Mouse (Mus musculus) regulatory T cell (primary cell): ENCODE measurements around the gene Afap1.

Experiments used
- in situ Hi-C: fragments of 300-600 bp; cut with MboI, MseI; formaldehyde crosslinking; loops from one replicate; pipeline ENCODE4 v1.15.1; 2025; ENCODE audit warnings: high pct_unique_total_duplicates

Gene Afap1

GRCm38 (mm10) chr5:35893093-35893804 lies at the start of gene Afap1:
Gene Afap1 (plus strand): TSS chr5:35893319.
- in situ Hi-C loops = no loop called here

- in situ Hi-C loops = no loop called here
Measured at GRCm38 (mm10) chr5:35851485-35851884, 41.6 kb upstream of the Afap1 start.

GRCm38 (mm10) chr5:35853463-35853862 lies 39.7 kb upstream of the Afap1 start:
- in situ Hi-C loops = no loop called here

- in situ Hi-C loops = loop anchor here (5.0 kb wide), 1 partner anchor 59 kb away; no protein-coding TSS in a partner anchor
Measured at GRCm38 (mm10) chr5:35856245-35856644, 36.9 kb upstream of the Afap1 start.

GRCm38 (mm10) chr5:35858069-35858468 lies 35.0 kb upstream of the Afap1 start:
- in situ Hi-C loops = loop anchor here (5.0 kb wide), 1 partner anchor 61 kb away; no protein-coding TSS in a partner anchor

- in situ Hi-C loops = no loop called here
Measured at GRCm38 (mm10) chr5:35861456-35861855, 31.7 kb upstream of the Afap1 start.

- in situ Hi-C loops = loop anchor here (5.0 kb wide), 1 partner anchor 102 kb away; no protein-coding TSS in a partner anchor
Measured at GRCm38 (mm10) chr5:35869973-35870372, 23.1 kb upstream of the Afap1 start.

GRCm38 (mm10) chr5:35870408-35871012 lies 22.6 kb upstream of the Afap1 start:
- in situ Hi-C loops = no loop called here

GRCm38 (mm10) chr5:35873382-35873781 lies 19.7 kb upstream of the Afap1 start:
- in situ Hi-C loops = no loop called here

- in situ Hi-C loops = no loop called here
Measured at GRCm38 (mm10) chr5:35876236-35876635, 16.9 kb upstream of the Afap1 start.

GRCm38 (mm10) chr5:35879199-35879598 lies 13.9 kb upstream of the Afap1 start:
- in situ Hi-C loops = no loop called here

- in situ Hi-C loops = loop anchor here (10.0 kb wide), 1 partner anchor 788 kb away; no protein-coding TSS in a partner anchor
Measured at GRCm38 (mm10) chr5:35882391-35882790, 10.7 kb upstream of the Afap1 start.

- in situ Hi-C loops = loop anchor here (10.0 kb wide), 1 partner anchor 789 kb away; no protein-coding TSS in a partner anchor
Measured at GRCm38 (mm10) chr5:35884262-35884661, 8.9 kb upstream of the Afap1 start.

GRCm38 (mm10) chr5:35884689-35885088 lies 8.4 kb upstream of the Afap1 start:
- in situ Hi-C loops = loop anchor here (10.0 kb wide), 1 partner anchor 790 kb away; no protein-coding TSS in a partner anchor

- in situ Hi-C loops = loop anchor here (10.0 kb wide), 1 partner anchor 794 kb away; no protein-coding TSS in a partner anchor
Measured at GRCm38 (mm10) chr5:35888959-35889358, 4.2 kb upstream of the Afap1 start.

- in situ Hi-C loops = loop anchor here (10.0 kb wide), 1 partner anchor 795 kb away; no protein-coding TSS in a partner anchor
Measured at GRCm38 (mm10) chr5:35889641-35890040, 3.5 kb upstream of the Afap1 start.

- in situ Hi-C loops = no loop called here
Measured at GRCm38 (mm10) chr5:35890985-35891730, 2.0 kb upstream of the Afap1 start.

- in situ Hi-C loops = no loop called here
Measured at GRCm38 (mm10) chr5:35892363-35892762, 756 bp upstream of the Afap1 start.

- in situ Hi-C loops = no loop called here
Measured at GRCm38 (mm10) chr5:35893805-35894260, 714 bp downstream of the Afap1 start.

- in situ Hi-C loops = loop anchor here (5.0 kb wide), 1 partner anchor 782 kb away; no protein-coding TSS in a partner anchor
Measured at GRCm38 (mm10) chr5:35894295-35895047, 1.4 kb downstream of the Afap1 start.

GRCm38 (mm10) chr5:35895926-35896325 lies 2.8 kb downstream of the Afap1 start:
- in situ Hi-C loops = loop anchor here (5.0 kb wide), 1 partner anchor 784 kb away; no protein-coding TSS in a partner anchor
